In the genomic region with DNA sequence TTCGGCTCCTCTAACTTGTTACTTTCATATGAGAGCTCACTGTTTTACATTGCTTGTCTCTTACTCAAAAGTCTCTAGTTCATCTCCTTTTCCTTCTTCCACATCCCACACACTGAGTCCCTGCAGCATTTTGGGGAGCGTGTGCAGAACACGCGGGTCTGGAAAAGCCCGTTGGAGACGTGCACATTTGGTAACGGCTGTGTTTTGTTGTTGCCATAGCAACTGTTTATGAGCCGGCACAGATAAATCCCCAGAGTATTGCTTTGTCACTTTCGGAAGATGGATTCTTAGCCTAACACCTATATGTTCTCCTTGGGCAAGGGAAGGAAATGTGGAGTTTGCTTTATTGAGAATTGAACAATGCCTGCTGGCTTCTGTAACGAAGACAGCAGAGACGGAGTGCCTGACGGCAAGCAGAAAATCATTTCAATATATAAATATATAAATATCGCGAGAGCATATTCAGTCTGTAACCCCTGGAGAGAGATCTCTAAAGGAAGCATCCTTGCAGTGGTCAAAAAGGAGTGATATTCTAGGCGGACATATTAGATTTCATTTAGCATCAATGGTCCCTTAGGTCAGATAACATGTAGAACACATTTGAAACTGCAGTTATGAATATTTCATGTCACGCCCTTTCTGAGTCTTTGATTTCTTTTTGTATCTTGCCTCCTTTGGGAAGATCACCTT, we compare ENCODE assay signal across 9 mouse cellular contexts. TPM values are rescaled to one million over a fixed set of nuclear protein-coding genes. Genes with fewer than 3 reads are reported as not detected.
DNase-seq lines count a peak whose midpoint lies in the region; ATAC-seq and TF ChIP-seq lines count a peak whose summit lies in the region.
"Had no signal": no experiment of that assay in that cellular context is flagged by ENCODE, and none has a peak within 500 bp of the region (broad histone marks: within the 10 kb centered on the region; RNA-seq: fewer than 3 reads in every experiment).

No protein-coding gene starts in this region.

- H3K9me3 ChIP-seq in midbrain, embryonic 16.5 days (replicated peaks; ENCODE audit: control insufficient read depth, low read length, poor library complexity, severe bottlenecking) = no peaks in the 10 kb centered on the region

- peak overlapping the region; percentile 38 for H3K4me2 ChIP-seq in midbrain, embryonic 16.5 days (ENCODE audit: low read length)

- H3K27me3 ChIP-seq in midbrain, embryonic 16.5 days (ENCODE audit: control insufficient read depth, insufficient read depth, low read depth, low read length) = no peaks in the 10 kb centered on the region
- H3K27me3 ChIP-seq in thymus, adult 2 months (ENCODE audit: control insufficient read depth, insufficient read depth, low read length) = no peaks in the 10 kb centered on the region

- ATAC-seq in midbrain, embryonic 16.5 days = peak; percentile 71

- peak overlapping the region; percentile 9; the same call in 1 of the 2 replicates for H3K4me3 ChIP-seq in midbrain, embryonic 16.5 days (ENCODE audit: low read depth, low read length)
- H3K4me3 ChIP-seq in thymus, adult 2 months (ENCODE audit: control insufficient read depth, insufficient read depth, low read length) = no peak overlapping the region

- no peak for TF ChIP-seq CTCF in thymus, adult 2 months (IDR thresholded peaks at IDR 0.05; ENCODE audit: borderline replicate concordance, control insufficient read depth, extremely low read depth, insufficient read depth, low read length, poor library complexity)

- H3K4me1 ChIP-seq in midbrain, embryonic 16.5 days (ENCODE audit: control insufficient read depth, insufficient read depth, low read length) = peaks cover 17% of the 10 kb centered on the region
- H3K4me1 ChIP-seq in thymus, adult 2 months (replicated peaks; ENCODE audit: control insufficient read depth, insufficient read depth, low read length) = no peaks in the 10 kb centered on the region

- DNase-seq in MN1 (ENCODE audit: low spot score) = peak; percentile 14
- peak; percentile 11 for DNase-seq in embryo, embryonic 11.5 days (ENCODE audit: low read depth, low spot score)
- DNase-seq in layer of hippocampus, adult 18-20 months (ENCODE audit: low spot score in 2 of 2) = peak; percentile 73 to 85
- DNase-seq in adrenal gland, postnatal 4 days (ENCODE audit: low spot score in 2 of 2) = no peak
- DNase-seq in thymus, adult 2 months = no peak
- DNase-seq in kidney, postnatal 10 days = no peak
- no peak for DNase-seq in adrenal gland, adult (ENCODE audit: inconsistent age in 2 of 2, low spot score in 1 of 2)
- DNase-seq: thymus, postnatal 36 days had no signal

- peak overlapping the region; percentile 77 for H3K27ac ChIP-seq in midbrain, embryonic 16.5 days (ENCODE audit: low read length)
- H3K27ac ChIP-seq in thymus, adult 2 months (ENCODE audit: control insufficient read depth, insufficient read depth, low read length) = no peak overlapping the region

- H3K9ac ChIP-seq in midbrain, embryonic 16.5 days (ENCODE audit: low read depth, low read length) = no peak overlapping the region

- WGBS in midbrain, embryonic 16.5 days = 31% methylated on average over 16 of the region's 16 CpGs
- 89% methylated on average over 16 of the region's 16 CpGs for WGBS in thymus, adult 2 months

- no peaks in the 10 kb centered on the region for H3K36me3 ChIP-seq in midbrain, embryonic 16.5 days (ENCODE audit: control insufficient read depth, insufficient read depth, low read length)
- no peaks in the 10 kb centered on the region for H3K36me3 ChIP-seq in thymus, adult 2 months (ENCODE audit: control insufficient read depth, insufficient read depth, low read length)

- no peak for TF ChIP-seq POLR2A in thymus, adult 2 months (IDR thresholded peaks at IDR 0.05; ENCODE audit: control insufficient read depth, extremely low read depth, insufficient read depth, low read length, poor library complexity)

RNA-seq across cellular contexts. Expression of a gene that starts 26.3 kb away (rescaled TPM):
- total RNA-seq in layer of hippocampus, adult 18-20 months (2021) = 10 to 100 TPM; 19.0 to 21.7 TPM
- 7.0 and 7.5 TPM in 2 replicates for polyA plus RNA-seq in midbrain, embryonic 16.5 days (2015; fragmentation: Nextera tagmentation; extraction: Ambion mirVana)
- total RNA-seq in adrenal gland, postnatal 4 days (2021) = 1 to 10 TPM; 1.5 to 3.4 TPM
- 0.05 and 0.09 TPM in 2 replicates for polyA plus RNA-seq in thymus, adult 2 months (2012; rRNA removed)

Comparison
In these comparisons a context has a peak if more than half of its experiments do, and no peak if none do; other contexts are left out.
1. DNase-seq: peak in MN1 (single experiment), embryo, embryonic 11.5 days (single experiment) and layer of hippocampus, adult 18-20 months (2 of 2); none in adrenal gland, postnatal 4 days (0 of 2), thymus, adult 2 months (single experiment), kidney, postnatal 10 days (single experiment) and adrenal gland, adult (0 of 2).
2. RNA of a gene that starts 26.3 kb away (total RNA-seq): 19.0 to 21.7 TPM in layer of hippocampus, adult 18-20 months; 1.5 to 3.4 TPM in adrenal gland, postnatal 4 days; every median in the first group is over 4 times any median in the second.